Mouse (Mus musculus): ENCODE measurements around the gene Cxcl5.
"Not testable (repeated sequence)": the region's sequence is repeated elsewhere in the genome, so short reads cannot be mapped to it uniquely, and the experiment has no call there.

Gene Cxcl5

GRCm38 (mm10) chr5:90785659-90786588, 26.8 kb downstream of the Cxcl5 start, which contains the start of gene Cxcl3:
Cxcl3 (plus strand) TSS chr5:90786103.
- peak; percentile 21 for DNase-seq (ENCODE audit: low spot score)

- DNase-seq (ENCODE audit: low spot score), result no peak
These were observed 29.0 kb downstream of the Cxcl5 start for GRCm38 (mm10) chr5:90788114-90788513.

GRCm38 (mm10) chr5:90789306-90790073, 30.3 kb downstream of the Cxcl5 start:
- no peak for DNase-seq (ENCODE audit: low spot score)

- DNase-seq (ENCODE audit: low spot score), result no peak
These were observed 30.9 kb downstream of the Cxcl5 start for GRCm38 (mm10) chr5:90790074-90790502.

- no peak for DNase-seq (ENCODE audit: low spot score)
These were observed 35.0 kb downstream of the Cxcl5 start, which contains the start of gene Cxcl15 for GRCm38 (mm10) chr5:90794195-90794625. Cxcl15 (plus strand) TSS chr5:90794534.

- DNase-seq (ENCODE audit: low spot score), result not testable (repeated sequence)
These were observed 36.2 kb downstream of the Cxcl5 start for GRCm38 (mm10) chr5:90795392-90795791.

GRCm38 (mm10) chr5:90804574-90804973, 45.4 kb downstream of the Cxcl5 start:
- DNase-seq (ENCODE audit: low spot score), result no peak

- no peak for DNase-seq (ENCODE audit: low spot score)
These were observed 46.9 kb downstream of the Cxcl5 start for GRCm38 (mm10) chr5:90806050-90806449.

GRCm38 (mm10) chr5:90807176-90807950, 48.2 kb downstream of the Cxcl5 start:
- no peak for DNase-seq (ENCODE audit: low spot score)
